Mouse (Mus musculus) small intestine, adult 2 months (tissue): ENCODE data around the gene Grap2. TPM values are rescaled to one million over a fixed set of nuclear protein-coding genes. Genes with fewer than 3 reads are reported as not detected.

Experiments
- H3K27ac ChIP-seq: fragments of 200-500 bp; 2 replicates; pipeline ENCODE4 v1.5.1; 2012; ENCODE audit warnings: low read depth, low read length, control low read depth, inconsistent platforms; ENCODE audit not compliant: insufficient read depth
- H3K27me3 ChIP-seq: fragments of 200-500 bp; 2 replicates; pipeline ENCODE4 v1.6.1; 2012; ENCODE audit warnings: mild to moderate bottlenecking, moderate library complexity, low read length, inconsistent platforms; ENCODE audit not compliant: control insufficient read depth, insufficient read depth
- H3K36me3 ChIP-seq: fragments of 200-500 bp; 2 replicates; pipeline ENCODE4 v1.6.1; 2012; ENCODE audit warnings: mild to moderate bottlenecking, low read length, control low read depth, inconsistent platforms; ENCODE audit not compliant: control insufficient read depth, insufficient read depth
- H3K4me1 ChIP-seq: fragments of 200-500 bp; 2 replicates; pipeline ENCODE4 v1.6.1; 2012; ENCODE audit warnings: low read length, inconsistent platforms, mixed read lengths; ENCODE audit not compliant: control insufficient read depth, insufficient read depth, insufficient read length
- H3K4me3 ChIP-seq: fragments of 200-500 bp; 2 replicates; pipeline ENCODE4 v1.5.1; 2012; ENCODE audit warnings: low read depth, mild to moderate bottlenecking, control low read depth, inconsistent platforms, low read length, moderate library complexity
- CTCF ChIP-seq: fragments of 200-500 bp; IDR thresholded peaks from 2 replicates; pipeline ENCODE4 v1.5.1; 2012; ENCODE audit warnings: low read depth, mild to moderate bottlenecking, control low read depth, inconsistent platforms, low read length, moderate library complexity, mixed read lengths; ENCODE audit not compliant: insufficient replicate concordance, insufficient read length; ENCODE audit errors: extremely low read depth
- POLR2A ChIP-seq: fragments of 200-500 bp; IDR thresholded peaks from 2 replicates; pipeline ENCODE4 v1.6.1; 2012; ENCODE audit warnings: low read depth, mild to moderate bottlenecking, control low read depth, inconsistent platforms, low read length, moderate library complexity
- WGBS: fragments of 180-500 bp; shearing (Covaris S2); methylation state at CpG from one replicate; pipeline ENCODE4 v1.1.7; 2018; 5-methylcytosine and 5-hydroxymethylcytosine counted together
- polyA plus RNA-seq: library from polyadenylated mRNA; depleted of rRNA; stranded (reverse); fragments of >200 nt; gene quantifications from 2 replicates; pipeline ENCODE4 v1.2.3, GENCODE M21; 2012

The Grap2 gene
- polyA plus RNA-seq, 1 experiment: 3.1 TPM

- Histone ChIP-seq H3K27ac (no peak overlapping the region), H3K27me3 (no peaks in the 10 kb centered on the region; the same call in 1 of the 2 replicates), H3K4me3 (no peak overlapping the region), H3K36me3 (no peaks in the 10 kb centered on the region), H3K4me1 (no peaks in the 10 kb centered on the region)
- TF ChIP-seq POLR2A (no peak), CTCF (no peak)
- WGBS: 27% methylated on average over 4 of the region's 4 CpGs
Measured at GRCm38 (mm10) chr15:80567731-80568130, 4.7 kb upstream of the Grap2 start.

DNA sequence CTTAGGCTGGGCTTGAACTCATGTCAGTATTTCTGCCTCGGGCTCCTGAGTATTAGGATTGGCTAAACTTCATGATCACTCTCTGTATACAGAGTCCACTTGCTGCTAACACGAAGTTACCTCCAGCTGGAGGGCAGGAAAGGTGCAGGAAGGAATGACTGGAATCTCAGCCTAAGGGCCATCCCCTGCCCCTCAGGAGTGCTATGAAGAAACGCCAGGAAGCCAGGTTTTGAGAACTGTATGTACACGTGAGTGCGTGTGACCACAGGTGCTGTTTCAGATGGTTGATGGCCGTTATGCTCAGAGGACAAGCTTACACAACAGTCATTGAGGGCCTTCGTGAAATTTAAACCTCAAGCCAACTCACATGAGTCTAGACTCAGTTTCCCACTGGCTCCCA is 3.2 kb upstream of the Grap2 start:
- Histone ChIP-seq H3K4me3 (no peak overlapping the region), H3K27me3 (no peaks in the 10 kb centered on the region; the same call in 1 of the 2 replicates), H3K27ac (no peak overlapping the region), H3K36me3 (no peaks in the 10 kb centered on the region), H3K4me1 (no peaks in the 10 kb centered on the region)
- TF ChIP-seq POLR2A (no peak), CTCF (no peak)
- WGBS: 62% methylated on average over 7 of the region's 7 CpGs

- H3K4me1 ChIP-seq: no peaks in the 10 kb centered on the region
- H3K36me3 ChIP-seq: no peaks in the 10 kb centered on the region
- TF ChIP-seq CTCF (no peak), POLR2A (no peak)
- WGBS: 84% methylated on average over 1 of the region's 1 CpGs
- H3K27ac ChIP-seq: no peak overlapping the region
- H3K27me3 ChIP-seq: no peaks in the 10 kb centered on the region
- H3K4me3 ChIP-seq: no peak overlapping the region
Measured at GRCm38 (mm10) chr15:80570226-80570625, 2.2 kb upstream of the Grap2 start.

- no peak overlapping the region for H3K4me3 ChIP-seq
- 58% methylated on average over 7 of the region's 7 CpGs for WGBS
- H3K36me3 ChIP-seq: no peaks in the 10 kb centered on the region
- peak overlapping the region; percentile 23 for H3K27ac ChIP-seq
- H3K27me3 ChIP-seq: no peaks in the 10 kb centered on the region; the same call in 1 of the 2 replicates
- no peaks in the 10 kb centered on the region for H3K4me1 ChIP-seq
- no peak for TF ChIP-seq CTCF
- TF ChIP-seq POLR2A: no peak
Measured at GRCm38 (mm10) chr15:80571611-80572010, 783 bp upstream of the Grap2 start.

- Histone ChIP-seq H3K27me3 (no peaks in the 10 kb centered on the region; the same call in 1 of the 2 replicates), H3K4me1 (no peaks in the 10 kb centered on the region), H3K27ac (peak overlapping the region; percentile 24; the same call in 1 of the 2 replicates), H3K4me3 (peak overlapping the region; percentile 61), H3K36me3 (no peaks in the 10 kb centered on the region)
- TF ChIP-seq CTCF (no peak), POLR2A (no peak)
- 66% methylated on average over 9 of the region's 9 CpGs for WGBS
Measured at GRCm38 (mm10) chr15:80572811-80573520, 572 bp downstream of the Grap2 start.

DNA sequence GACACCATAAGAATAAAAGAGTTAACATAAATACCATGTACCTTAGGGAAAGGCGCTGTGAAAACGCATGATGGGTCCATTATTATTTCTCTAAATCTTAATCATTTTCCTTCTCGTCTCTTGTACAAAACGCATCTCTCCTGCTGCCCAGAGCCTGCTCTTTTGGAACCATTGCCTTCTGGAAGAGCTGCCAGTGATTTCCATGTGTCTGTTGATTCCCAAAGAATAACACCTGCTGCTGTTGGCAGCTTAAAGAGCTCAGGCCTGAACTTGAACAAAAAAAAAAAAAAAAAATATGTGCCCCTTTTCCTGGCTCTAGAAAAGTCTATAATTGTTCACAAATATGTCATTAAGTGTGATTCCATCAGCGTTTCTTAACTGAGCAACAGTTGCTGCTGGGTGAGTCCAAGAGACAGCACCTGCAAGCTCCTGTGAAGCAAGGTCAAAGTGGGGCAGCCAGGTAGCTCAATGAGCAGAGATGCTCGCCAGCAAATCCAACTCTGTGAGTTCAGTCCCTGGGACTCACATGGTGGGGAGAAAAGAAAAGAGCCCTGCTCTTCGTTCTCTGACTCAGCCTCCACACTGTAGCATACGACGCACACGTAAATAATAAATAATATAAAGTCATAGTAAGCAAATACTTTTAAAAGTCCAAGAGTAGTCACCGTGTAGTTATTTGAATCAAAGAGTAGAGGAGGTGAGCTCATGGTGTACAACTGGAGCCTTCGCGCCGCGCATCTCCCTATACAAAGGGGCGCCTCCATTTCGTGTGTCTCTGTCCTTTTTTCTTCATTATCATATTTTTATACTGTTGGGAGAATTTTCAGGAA is 2.0 kb downstream of the Grap2 start:
- Histone ChIP-seq H3K4me1 (no peaks in the 10 kb centered on the region), H3K27me3 (no peaks in the 10 kb centered on the region; the same call in 1 of the 2 replicates), H3K36me3 (no peaks in the 10 kb centered on the region), H3K27ac (no peak overlapping the region), H3K4me3 (no peak overlapping the region)
- TF ChIP-seq CTCF (no peak), POLR2A (no peak)
- 88% methylated on average over 17 of the region's 17 CpGs for WGBS

- 83% methylated on average over 13 of the region's 13 CpGs for WGBS
- Histone ChIP-seq H3K27ac (no peak overlapping the region), H3K4me1 (no peaks in the 10 kb centered on the region), H3K4me3 (no peak overlapping the region), H3K36me3 (no peaks in the 10 kb centered on the region), H3K27me3 (no peaks in the 10 kb centered on the region; the same call in 1 of the 2 replicates)
- TF ChIP-seq POLR2A (no peak), CTCF (no peak)
Measured at GRCm38 (mm10) chr15:80575817-80576370, 3.5 kb downstream of the Grap2 start.
